Mouse (Mus musculus) intestine, postnatal 0 days (tissue): Measurements from ENCODE around the gene Ptprg. TPM values are rescaled to one million over a fixed set of nuclear protein-coding genes. Genes with fewer than 3 reads are reported as not detected.
A peak's percentile ranks its signal among the peaks of the same experiment; 100 is the strongest.

Experiments used
- ATAC-seq: fragments of 200-750 bp; cut with Nextera tagmentation; 2 replicates; pipeline ENCODE4 v1.8.0; 2017; ENCODE audit warnings: mild to moderate bottlenecking, moderate TSS enrichment, moderate library complexity
- H3K27ac ChIP-seq: fragments of 300-500 bp; sonication (generic); 2 replicates; pipeline ENCODE4 v1.5.1; 2014; ENCODE audit warnings: mild to moderate bottlenecking, low read depth, low read length, moderate library complexity
- H3K27me3 ChIP-seq: fragments of 300-500 bp; sonication (generic); replicated peaks from 2 replicates; pipeline ENCODE4 v1.6.1; 2014; ENCODE audit warnings: low read length, mixed read lengths; ENCODE audit not compliant: control insufficient read depth, insufficient read depth
- H3K36me3 ChIP-seq: fragments of 300-500 bp; sonication (generic); 2 replicates; pipeline ENCODE4 v1.6.1; 2014; ENCODE audit warnings: mild to moderate bottlenecking, moderate library complexity; ENCODE audit not compliant: control insufficient read depth, insufficient read depth
- H3K4me1 ChIP-seq: fragments of 300-500 bp; sonication (generic); replicated peaks from 2 replicates; pipeline ENCODE4 v1.6.1; 2014; ENCODE audit warnings: antibody characterized with exemption, low read length, mixed read lengths; ENCODE audit not compliant: control insufficient read depth, insufficient read depth
- H3K4me2 ChIP-seq: fragments of 300-500 bp; sonication (generic); replicated peaks from 2 replicates; pipeline ENCODE4 v1.6.1; 2014; ENCODE audit warnings: low read depth, mild to moderate bottlenecking, moderate library complexity
- H3K4me3 ChIP-seq: fragments of 300-500 bp; sonication (generic); 2 replicates; pipeline ENCODE4 v1.5.1; 2014; ENCODE audit warnings: low read depth, low read length
- H3K9ac ChIP-seq: fragments of 300-500 bp; sonication (generic); 2 replicates; pipeline ENCODE4 v1.6.1; 2014; ENCODE audit warnings: mild to moderate bottlenecking, low read depth, low read length
- H3K9me3 ChIP-seq: fragments of 300-500 bp; sonication (generic); 2 replicates; pipeline ENCODE4 v1.6.1; 2016; ENCODE audit warnings: mixed run types; ENCODE audit not compliant: control insufficient read depth
- CTCF ChIP-seq: sonication (generic); IDR thresholded peaks from 2 replicates; pipeline ENCODE4 v1.5.1; 2016; ENCODE audit warnings: low read depth, mild to moderate bottlenecking, control low read depth, antibody characterized with exemption, moderate library complexity
- WGBS: fragments of 180-500 bp; shearing (Covaris S2); extraction: QIAGEN DNeasy Blood & Tissue Kit; methylation state at CpG from one replicate; pipeline ENCODE4 v1.1.7; 2014; 5-methylcytosine and 5-hydroxymethylcytosine counted together
- polyA plus RNA-seq: library from polyadenylated mRNA; unstranded; fragments of >200 nt; fragmentation: Nextera tagmentation; extraction: Ambion mirVana; gene quantifications from 2 replicates; pipeline ENCODE4 v1.2.1, GENCODE M21; 2015

The Ptprg gene
- polyA plus RNA-seq, 1 experiment from 2014 or later: 3.7 TPM

- TF ChIP-seq CTCF: no peak
- Histone ChIP-seq H3K9ac (no peak overlapping the region), H3K36me3 (no peaks in the 10 kb centered on the region), H3K9me3 (no peaks in the 10 kb centered on the region), H3K27me3 (no peaks in the 10 kb centered on the region), H3K4me1 (peaks cover 5% of the 10 kb centered on the region; the same call in 1 of the 2 replicates), H3K4me3 (no peak overlapping the region), H3K4me2 (no peak overlapping the region), H3K27ac (no peak overlapping the region)
- 69% methylated on average over 5 of the region's 5 CpGs for WGBS
- no peak for ATAC-seq
Observed at GRCm38 (mm10) chr14:11573710-11574109, 20.4 kb downstream of the Ptprg start.

DNA sequence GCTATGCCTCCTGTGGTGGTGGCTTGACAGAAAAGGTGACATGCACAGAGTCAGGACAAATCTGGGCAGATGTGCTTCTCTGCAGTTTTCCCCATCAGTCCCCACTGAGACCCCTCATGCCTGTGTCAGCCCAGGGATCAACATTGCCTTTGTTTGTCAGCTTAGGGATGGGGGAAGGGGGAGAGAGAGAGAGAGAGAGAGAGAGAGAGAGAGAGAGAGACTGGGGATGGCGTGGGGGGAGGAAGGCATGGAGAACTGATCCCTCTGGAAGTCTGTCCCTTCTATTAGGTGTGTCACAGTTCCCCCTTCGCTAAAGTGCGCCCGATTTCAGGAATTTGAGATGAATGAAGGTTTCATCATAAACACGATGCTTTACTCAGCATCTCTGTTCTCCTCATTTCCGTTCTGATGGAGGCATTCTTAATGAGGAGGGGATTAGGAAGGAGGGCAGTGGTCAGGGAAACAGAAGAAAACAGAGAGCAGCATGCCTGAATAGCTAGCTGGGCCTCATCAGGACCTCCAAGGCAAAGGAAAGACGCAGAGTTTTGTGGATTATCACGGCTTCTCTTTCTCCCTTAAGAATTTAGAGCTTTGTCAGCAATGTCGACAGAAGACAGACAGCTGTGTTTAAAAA lies 24.1 kb downstream of the Ptprg start:
- H3K4me2 ChIP-seq: no peak overlapping the region
- H3K4me3 ChIP-seq: no peak overlapping the region
- 59% methylated on average over 9 of the region's 9 CpGs for WGBS
- H3K4me1 ChIP-seq: peaks cover 7% of the 10 kb centered on the region; the same call in 1 of the 2 replicates
- TF ChIP-seq CTCF: no peak
- no peaks in the 10 kb centered on the region for H3K36me3 ChIP-seq
- no peak overlapping the region for H3K27ac ChIP-seq
- H3K9ac ChIP-seq: no peak overlapping the region
- no peaks in the 10 kb centered on the region for H3K27me3 ChIP-seq
- ATAC-seq: no peak
- H3K9me3 ChIP-seq: no peaks in the 10 kb centered on the region

DNA sequence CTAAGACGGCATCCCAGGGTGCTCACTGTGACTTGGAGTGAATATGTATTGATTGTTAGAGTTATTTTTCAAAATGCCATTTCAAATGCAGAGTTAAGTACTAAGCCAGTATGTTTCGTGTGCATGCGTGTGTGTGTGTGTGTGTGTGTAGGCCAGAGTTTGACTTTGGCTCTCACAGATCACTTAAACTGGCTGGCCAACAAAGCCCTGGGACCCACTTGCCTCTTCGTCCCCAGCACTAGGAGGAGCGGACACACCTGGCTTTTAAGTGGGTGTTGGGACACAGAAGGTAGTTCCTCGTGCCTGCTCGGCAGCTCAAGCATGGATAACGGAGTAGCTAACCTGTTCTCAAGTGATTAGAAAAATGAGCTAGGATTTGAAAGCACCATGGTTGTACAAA lies 24.6 kb downstream of the Ptprg start:
- no peak for TF ChIP-seq CTCF
- no peak overlapping the region for H3K9ac ChIP-seq
- H3K36me3 ChIP-seq: no peaks in the 10 kb centered on the region
- H3K4me1 ChIP-seq: peaks cover 7% of the 10 kb centered on the region; the same call in 1 of the 2 replicates
- no peak overlapping the region for H3K4me2 ChIP-seq
- ATAC-seq: no peak
- H3K9me3 ChIP-seq: no peaks in the 10 kb centered on the region
- no peak overlapping the region for H3K27ac ChIP-seq
- no peak overlapping the region for H3K4me3 ChIP-seq
- no peaks in the 10 kb centered on the region for H3K27me3 ChIP-seq
- 76% methylated on average over 8 of the region's 8 CpGs for WGBS

DNA sequence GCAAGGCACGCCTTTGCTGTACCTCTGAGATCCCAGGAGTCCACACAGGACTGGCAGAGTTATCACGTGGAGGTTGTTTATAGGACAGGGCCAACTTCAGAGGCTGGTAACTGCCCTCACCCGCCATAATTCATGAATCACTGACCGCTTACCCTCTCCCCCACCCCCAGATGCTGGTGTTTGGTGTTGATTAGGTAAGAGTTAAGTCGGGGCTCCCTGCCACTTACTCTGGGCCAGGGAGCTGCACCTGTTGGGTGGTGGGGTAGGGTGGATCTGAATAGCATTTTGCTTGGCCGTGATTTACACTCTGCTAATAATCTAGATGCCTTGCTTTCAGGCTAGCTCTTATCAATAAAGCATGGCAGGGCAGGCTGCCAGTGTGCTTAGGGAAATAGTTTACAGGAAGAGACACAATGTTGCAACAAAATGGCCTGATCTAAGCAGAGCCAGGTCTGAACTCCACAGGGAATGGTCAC lies 25.2 kb downstream of the Ptprg start:
- H3K9me3 ChIP-seq: peaks cover 3% of the 10 kb centered on the region; the same call in 1 of the 2 replicates
- peaks cover 7% of the 10 kb centered on the region; the same call in 1 of the 2 replicates for H3K4me1 ChIP-seq
- peak overlapping the region; percentile 77 for H3K27ac ChIP-seq
- no peaks in the 10 kb centered on the region for H3K36me3 ChIP-seq
- H3K4me3 ChIP-seq: no peak overlapping the region
- TF ChIP-seq CTCF: no peak
- 27% methylated on average over 6 of the region's 6 CpGs for WGBS
- H3K9ac ChIP-seq: no peak overlapping the region
- no peaks in the 10 kb centered on the region for H3K27me3 ChIP-seq
- peak overlapping the region; percentile 32 for H3K4me2 ChIP-seq
- peak; percentile 86 for ATAC-seq

DNA sequence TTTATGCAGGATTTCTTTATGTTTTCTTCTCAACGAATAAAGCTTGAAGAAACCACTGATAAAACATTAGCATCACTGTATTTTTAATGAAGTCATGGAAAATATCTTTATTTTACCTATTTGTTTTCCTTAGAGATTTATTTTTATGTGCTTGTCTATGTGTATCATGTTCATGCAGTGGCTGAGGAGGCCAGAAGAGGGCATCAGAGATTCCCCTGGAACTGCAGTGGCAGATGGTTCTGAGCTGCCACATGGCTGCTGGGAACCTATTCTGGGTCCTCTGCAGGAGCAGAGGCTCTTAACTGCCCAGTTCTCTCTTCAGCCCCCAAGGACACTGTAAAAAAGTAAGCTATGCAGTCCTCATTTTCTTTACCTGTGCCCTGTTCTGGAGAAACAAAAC lies 26.6 kb downstream of the Ptprg start:
- H3K27ac ChIP-seq: no peak overlapping the region
- no peak overlapping the region for H3K9ac ChIP-seq
- H3K9me3 ChIP-seq: peaks cover 3% of the 10 kb centered on the region; the same call in 1 of the 2 replicates
- H3K4me2 ChIP-seq: no peak overlapping the region
- peak; percentile 49 for TF ChIP-seq CTCF
- WGBS: 44% methylated on average over 1 of the region's 1 CpGs
- H3K4me3 ChIP-seq: no peak overlapping the region
- no peaks in the 10 kb centered on the region for H3K27me3 ChIP-seq
- no peak for ATAC-seq
- no peaks in the 10 kb centered on the region for H3K36me3 ChIP-seq
- peaks cover 7% of the 10 kb centered on the region; the same call in 1 of the 2 replicates for H3K4me1 ChIP-seq

- Histone ChIP-seq H3K4me2 (no peak overlapping the region), H3K4me3 (no peak overlapping the region), H3K36me3 (no peaks in the 10 kb centered on the region), H3K27me3 (no peaks in the 10 kb centered on the region), H3K4me1 (no peaks in the 10 kb centered on the region), H3K9ac (no peak overlapping the region), H3K27ac (no peak overlapping the region), H3K9me3 (peaks cover 3% of the 10 kb centered on the region; the same call in 1 of the 2 replicates)
- no peak for TF ChIP-seq CTCF
- no peak for ATAC-seq
- 85% methylated on average over 6 of the region's 6 CpGs for WGBS
Observed at GRCm38 (mm10) chr14:11584263-11584662, 30.9 kb downstream of the Ptprg start.
